Mouse (Mus musculus): ENCODE data around the gene Alkbh3. TPM values are rescaled to one million over a fixed set of nuclear protein-coding genes. Genes with fewer than 3 reads are reported as not detected.

Alkbh3 gene
- polyA plus RNA-seq, 1 experiment from 2014 or later, result 24.8 TPM

DNA sequence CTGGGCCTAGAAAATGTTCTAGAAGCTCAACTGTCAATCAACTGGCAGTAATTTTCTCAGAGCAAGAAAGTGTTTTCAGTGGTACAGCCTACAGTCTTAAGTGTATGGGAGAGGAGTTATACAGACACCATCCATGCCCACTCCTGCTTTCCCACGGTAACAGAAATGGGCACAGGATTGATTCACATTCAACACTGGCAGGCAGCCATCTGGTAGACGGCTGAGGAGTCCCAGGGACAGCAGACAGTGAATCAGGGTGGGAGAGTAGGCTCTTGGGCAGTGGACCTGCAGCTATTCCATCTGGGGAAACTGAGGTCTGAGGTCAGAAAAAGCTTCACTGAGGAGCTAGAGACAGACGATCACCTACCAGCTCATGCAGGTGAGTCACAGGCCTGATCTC, 39.0 kb downstream of the Alkbh3 start:
- WGBS (ENCODE audit: insufficient replicate concordance), result 68% methylated on average over 3 of the region's 3 CpGs
- H3K9ac ChIP-seq (replicated peaks), result no peak overlapping the region
- no peak overlapping the region for H3K4me3 ChIP-seq (ENCODE audit: low read depth, low read length)
- ATAC-seq (no peak), DNase-seq (no peak)
- TF ChIP-seq CTCF (IDR thresholded peaks at IDR 0.05; ENCODE audit: low read depth), result no peak
- TF ChIP-seq EP300 (IDR thresholded peaks at IDR 0.05; ENCODE audit: low read depth), result no peak
- peaks cover 6% of the 10 kb centered on the region for H3K4me1 ChIP-seq (ENCODE audit: insufficient read depth)
- H3K9me3 ChIP-seq (ENCODE audit: low read length), result no peaks in the 10 kb centered on the region
- no peak overlapping the region for H3K4me2 ChIP-seq (ENCODE audit: low read depth, low read length)
- H3K27ac ChIP-seq (ENCODE audit: low read depth), result no peak overlapping the region
- H3K36me3 ChIP-seq (replicated peaks; ENCODE audit: insufficient read depth, low read length), result no peaks in the 10 kb centered on the region
- H3K27me3 ChIP-seq (ENCODE audit: insufficient read depth, low read length), result no peaks in the 10 kb centered on the region

DNA sequence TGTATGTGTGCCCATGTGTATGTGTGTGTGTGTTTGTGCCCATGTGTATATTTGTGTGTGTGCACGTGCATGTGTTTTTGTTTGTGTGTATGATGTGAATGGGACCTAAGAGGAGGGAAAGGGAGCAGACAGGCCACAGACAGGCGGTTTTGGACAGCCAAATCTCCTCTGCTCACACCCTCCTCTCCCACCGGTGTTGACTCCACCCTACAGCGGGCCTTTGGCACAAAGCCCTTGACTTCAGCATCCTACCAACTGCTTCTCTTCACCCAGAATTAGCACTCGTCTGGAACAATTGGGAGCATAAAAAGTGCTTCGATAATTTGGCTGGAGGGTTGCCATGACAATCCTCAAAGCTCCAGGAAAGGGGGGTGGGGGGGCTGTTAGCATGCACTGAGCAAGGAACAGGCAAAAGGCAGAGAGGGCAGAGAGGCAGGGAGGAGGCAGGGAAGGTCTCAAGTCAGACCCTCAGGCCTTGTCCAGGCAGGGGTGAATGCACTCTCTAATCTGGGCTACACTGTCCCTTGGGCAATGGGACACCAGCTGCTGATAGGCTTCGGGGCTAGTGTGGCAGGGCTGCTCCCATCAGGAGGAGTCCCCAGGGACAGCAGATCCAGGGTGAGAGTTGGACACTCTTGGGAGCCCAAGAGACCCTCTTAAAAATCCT, 46.0 kb downstream of the Alkbh3 start:
- no peak for TF ChIP-seq EP300 (IDR thresholded peaks at IDR 0.05; ENCODE audit: low read depth)
- no peak for TF ChIP-seq CTCF (IDR thresholded peaks at IDR 0.05; ENCODE audit: low read depth)
- Histone ChIP-seq H3K4me3 (ENCODE audit: low read depth, low read length) (no peak overlapping the region), H3K4me2 (ENCODE audit: low read depth, low read length) (no peak overlapping the region), H3K4me1 (ENCODE audit: insufficient read depth) (no peaks in the 10 kb centered on the region), H3K27me3 (ENCODE audit: insufficient read depth, low read length) (no peaks in the 10 kb centered on the region), H3K27ac (ENCODE audit: low read depth) (no peak overlapping the region), H3K36me3 (replicated peaks; ENCODE audit: insufficient read depth, low read length) (no peaks in the 10 kb centered on the region), H3K9ac (replicated peaks) (no peak overlapping the region), H3K9me3 (ENCODE audit: low read length) (no peaks in the 10 kb centered on the region)
- DNase-seq (no peak), ATAC-seq (no peak)
- WGBS (ENCODE audit: insufficient replicate concordance), result 56% methylated on average over 7 of the region's 7 CpGs

DNA sequence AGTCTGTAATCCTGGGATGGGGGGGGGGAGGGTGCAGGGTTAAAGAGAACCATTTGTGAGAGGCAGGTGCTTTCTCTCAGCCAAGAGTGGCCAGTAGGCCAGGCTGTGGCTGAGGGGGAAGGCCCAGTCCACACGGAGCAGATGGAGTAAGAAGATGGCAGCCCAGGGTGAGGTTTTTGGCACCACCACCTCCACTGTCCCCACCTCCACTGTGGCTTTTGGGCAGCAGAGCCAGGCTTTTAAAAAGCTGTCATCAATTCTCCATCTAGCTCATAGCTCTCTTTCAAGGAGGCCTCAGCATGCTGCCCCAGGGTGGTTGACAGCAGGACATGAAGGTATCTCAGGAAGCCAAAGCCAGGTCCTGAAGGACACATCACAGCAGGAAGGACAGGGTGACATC, 46.8 kb downstream of the Alkbh3 start:
- no peak overlapping the region for H3K9ac ChIP-seq (replicated peaks)
- TF ChIP-seq CTCF (IDR thresholded peaks at IDR 0.05; ENCODE audit: low read depth), result no peak
- no peak for TF ChIP-seq EP300 (IDR thresholded peaks at IDR 0.05; ENCODE audit: low read depth)
- H3K36me3 ChIP-seq (replicated peaks; ENCODE audit: insufficient read depth, low read length), result no peaks in the 10 kb centered on the region
- H3K4me1 ChIP-seq (ENCODE audit: insufficient read depth), result no peaks in the 10 kb centered on the region
- DNase-seq, result no peak
- 64% methylated on average over 1 of the region's 1 CpGs for WGBS (ENCODE audit: insufficient replicate concordance)
- H3K27me3 ChIP-seq (ENCODE audit: insufficient read depth, low read length), result no peaks in the 10 kb centered on the region
- H3K9me3 ChIP-seq (ENCODE audit: low read length), result no peaks in the 10 kb centered on the region
- no peak overlapping the region for H3K4me2 ChIP-seq (ENCODE audit: low read depth, low read length)
- H3K4me3 ChIP-seq (ENCODE audit: low read depth, low read length), result no peak overlapping the region
- ATAC-seq, result no peak
- H3K27ac ChIP-seq (ENCODE audit: low read depth), result no peak overlapping the region

DNA sequence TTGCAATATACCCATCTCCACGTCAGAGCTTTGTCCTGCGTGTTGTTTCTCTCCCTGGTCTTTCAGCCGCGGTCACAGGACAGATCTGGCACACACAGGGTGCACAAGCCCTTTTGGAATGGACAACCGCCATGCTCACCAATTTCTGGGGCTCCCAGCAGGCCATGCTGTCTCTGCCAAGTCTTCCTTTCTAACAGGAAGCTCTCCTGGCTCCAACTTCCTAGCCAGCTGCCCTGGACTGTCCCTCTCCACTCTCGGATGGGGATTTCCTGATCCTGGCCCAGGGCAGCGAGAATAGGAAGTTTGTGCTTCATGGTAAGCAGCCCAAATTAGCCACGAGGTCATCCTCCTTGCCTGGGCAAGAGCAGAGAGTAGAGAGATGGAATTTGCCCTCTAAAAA, 48.9 kb downstream of the Alkbh3 start:
- Histone ChIP-seq H3K27ac (ENCODE audit: low read depth) (no peak overlapping the region), H3K4me1 (ENCODE audit: insufficient read depth) (no peaks in the 10 kb centered on the region), H3K9ac (replicated peaks) (no peak overlapping the region), H3K4me3 (ENCODE audit: low read depth, low read length) (no peak overlapping the region), H3K9me3 (ENCODE audit: low read length) (no peaks in the 10 kb centered on the region), H3K4me2 (ENCODE audit: low read depth, low read length) (no peak overlapping the region), H3K27me3 (ENCODE audit: insufficient read depth, low read length) (peaks cover 18% of the 10 kb centered on the region), H3K36me3 (replicated peaks; ENCODE audit: insufficient read depth, low read length) (no peaks in the 10 kb centered on the region)
- WGBS (ENCODE audit: insufficient replicate concordance), result 54% methylated on average over 8 of the region's 8 CpGs
- no peak for DNase-seq
- TF ChIP-seq CTCF (IDR thresholded peaks at IDR 0.05; ENCODE audit: low read depth), result no peak
- no peak for TF ChIP-seq EP300 (IDR thresholded peaks at IDR 0.05; ENCODE audit: low read depth)
- no peak for ATAC-seq

DNA sequence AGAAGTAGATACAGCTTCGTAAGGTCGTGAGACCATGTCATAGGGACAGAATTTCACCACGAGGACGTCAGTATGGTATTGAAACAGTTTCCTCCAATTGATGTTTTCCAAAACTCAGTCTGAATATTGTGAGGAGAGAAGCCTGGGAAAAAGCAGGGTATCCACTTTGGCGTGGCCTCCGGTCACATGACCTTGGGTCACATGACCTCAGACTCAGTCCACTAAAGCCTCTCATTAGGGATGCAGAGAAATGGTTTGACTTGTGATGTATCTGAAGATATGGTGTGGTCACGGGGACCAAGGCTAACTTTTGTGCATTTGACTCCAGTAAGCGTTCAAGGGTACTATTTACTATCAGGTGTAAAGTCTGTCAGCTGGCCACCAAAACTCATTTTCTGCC, 51.3 kb downstream of the Alkbh3 start:
- Histone ChIP-seq H3K4me2 (ENCODE audit: low read depth, low read length) (no peak overlapping the region), H3K36me3 (replicated peaks; ENCODE audit: insufficient read depth, low read length) (no peaks in the 10 kb centered on the region), H3K9ac (replicated peaks) (no peak overlapping the region), H3K4me3 (ENCODE audit: low read depth, low read length) (no peak overlapping the region), H3K27ac (ENCODE audit: low read depth) (no peak overlapping the region), H3K4me1 (ENCODE audit: insufficient read depth) (peaks cover 2% of the 10 kb centered on the region; the same call in 1 of the 2 replicates), H3K9me3 (ENCODE audit: low read length) (no peaks in the 10 kb centered on the region), H3K27me3 (ENCODE audit: insufficient read depth, low read length) (peaks cover 42% of the 10 kb centered on the region)
- ATAC-seq (no peak), DNase-seq (no peak)
- TF ChIP-seq EP300 (IDR thresholded peaks at IDR 0.05; ENCODE audit: low read depth) (no peak), CTCF (IDR thresholded peaks at IDR 0.05; ENCODE audit: low read depth) (no peak)
- 63% methylated on average over 8 of the region's 8 CpGs for WGBS (ENCODE audit: insufficient replicate concordance)

DNA sequence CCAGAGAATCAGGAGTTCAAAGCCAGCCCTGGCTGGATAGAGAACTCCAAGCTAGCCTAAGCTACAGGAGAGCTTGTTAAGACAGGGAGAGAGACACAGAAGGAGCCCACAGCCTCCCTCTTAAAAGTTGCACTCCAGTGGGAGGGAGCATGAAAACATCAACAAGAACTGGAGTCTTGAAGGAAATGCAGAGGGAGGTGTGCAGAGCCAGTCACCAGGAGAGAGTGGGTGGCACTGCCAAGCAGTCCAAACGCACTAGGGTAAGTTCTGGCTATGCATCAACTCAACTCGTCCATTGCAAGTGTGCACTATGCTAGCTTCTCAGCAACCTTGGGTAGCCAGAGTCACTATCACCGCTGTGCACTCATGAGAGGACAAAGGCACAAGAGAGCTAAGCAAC, 52.4 kb downstream of the Alkbh3 start:
- Histone ChIP-seq H3K4me3 (ENCODE audit: low read depth, low read length) (no peak overlapping the region), H3K4me1 (ENCODE audit: insufficient read depth) (peaks cover 2% of the 10 kb centered on the region; the same call in 1 of the 2 replicates), H3K36me3 (replicated peaks; ENCODE audit: insufficient read depth, low read length) (no peaks in the 10 kb centered on the region), H3K9me3 (ENCODE audit: low read length) (no peaks in the 10 kb centered on the region), H3K4me2 (ENCODE audit: low read depth, low read length) (no peak overlapping the region), H3K27ac (ENCODE audit: low read depth) (no peak overlapping the region), H3K27me3 (ENCODE audit: insufficient read depth, low read length) (peaks cover 51% of the 10 kb centered on the region), H3K9ac (replicated peaks) (no peak overlapping the region)
- ATAC-seq (no peak), DNase-seq (no peak)
- WGBS (ENCODE audit: insufficient replicate concordance), result 55% methylated on average over 3 of the region's 3 CpGs
- no peak for TF ChIP-seq CTCF (IDR thresholded peaks at IDR 0.05; ENCODE audit: low read depth)
- no peak for TF ChIP-seq EP300 (IDR thresholded peaks at IDR 0.05; ENCODE audit: low read depth)
